Mouse (Mus musculus) myocyte (in vitro differentiated cells): ENCODE results near the gene Hibadh. TPM values are rescaled to one million over a fixed set of nuclear protein-coding genes. Genes with fewer than 3 reads are reported as not detected.
A peak's percentile ranks its signal among the peaks of the same experiment; 100 is the strongest.
"Not testable (repeated sequence)": the region's sequence is repeated elsewhere in the genome, so short reads cannot be mapped to it uniquely, and the experiment has no call there.

ENCODE experiments used
- H3K27me3 ChIP-seq: one replicate; pipeline ENCODE4 v1.6.1; 2011; ENCODE audit not compliant: control insufficient read depth, insufficient read depth, insufficient read length
- H3K36me3 ChIP-seq: one replicate; pipeline ENCODE4 v1.6.1; 2011; ENCODE audit not compliant: control insufficient read depth, insufficient read depth
- H3K4me2 ChIP-seq: one replicate; pipeline ENCODE4 v1.6.1; 2011; ENCODE audit warnings: low read depth, control low read depth
- H3K4me3 ChIP-seq: one replicate; pipeline ENCODE4 v1.5.1; 2011; ENCODE audit warnings: mild to moderate bottlenecking, control low read depth, moderate library complexity
- H3K79me2 ChIP-seq: one replicate; pipeline ENCODE4 v1.6.1; 2011; ENCODE audit not compliant: control insufficient read depth, insufficient read depth
- H3ac ChIP-seq: one replicate; pipeline ENCODE4 v1.6.1; 2011; ENCODE audit not compliant: control insufficient read depth, insufficient read length
- CEBPB ChIP-seq: IDR thresholded peaks from 2 replicates; pipeline ENCODE4 v1.6.1; 2011; ENCODE audit warnings: mild to moderate bottlenecking, moderate library complexity; ENCODE audit not compliant: poor library complexity, insufficient read depth, severe bottlenecking
- E2F4 ChIP-seq: IDR thresholded peaks from one replicate; pipeline ENCODE4 v1.6.1; 2011; ENCODE audit warnings: mild to moderate bottlenecking, control low read depth, moderate library complexity; ENCODE audit not compliant: insufficient read depth
- MAX ChIP-seq: IDR thresholded peaks from one replicate; pipeline ENCODE4 v1.6.1; 2011; ENCODE audit warnings: low read depth, mild to moderate bottlenecking, control low read depth
- MYOD1 ChIP-seq, 3 experiments: IDR thresholded peaks; one replicate each; pipeline ENCODE4 v1.6.1; 2011; ENCODE audit warnings: control low read depth in 2 of 3, low read depth in 2 of 3, mild to moderate bottlenecking in 2 of 3, moderate library complexity in 1 of 3; ENCODE audit not compliant: insufficient read length in 2 of 3, control insufficient read depth in 1 of 3
- MYOG ChIP-seq, 3 experiments: IDR thresholded peaks; one replicate each; pipeline ENCODE4 v1.6.1; 2011; ENCODE audit warnings: control low read depth in 2 of 3, low read depth in 2 of 3, mild to moderate bottlenecking in 2 of 3; ENCODE audit not compliant: insufficient read length in 2 of 3, control insufficient read depth in 1 of 3, insufficient read depth in 1 of 3
- POLR2A ChIP-seq: IDR thresholded peaks from one replicate; pipeline ENCODE4 v1.6.1; 2011; ENCODE audit warnings: low read depth, mild to moderate bottlenecking, control low read depth, moderate library complexity; ENCODE audit not compliant: insufficient read length
- POLR2AphosphoS2 ChIP-seq: IDR thresholded peaks from one replicate; pipeline ENCODE4 v1.6.1; 2011; ENCODE audit warnings: low read depth, control low read depth; ENCODE audit not compliant: insufficient read length
- REST ChIP-seq: IDR thresholded peaks from one replicate; pipeline ENCODE4 v1.6.1; 2011; ENCODE audit warnings: mild to moderate bottlenecking, control low read depth, moderate library complexity; ENCODE audit not compliant: insufficient read depth, insufficient read length
- SRF ChIP-seq: IDR thresholded peaks from one replicate; pipeline ENCODE4 v1.6.1; 2011; ENCODE audit warnings: low read depth; ENCODE audit not compliant: control insufficient read depth, insufficient read length
- TCF12 ChIP-seq: IDR thresholded peaks from one replicate; pipeline ENCODE4 v1.6.1; 2011; ENCODE audit warnings: mild to moderate bottlenecking, control low read depth; ENCODE audit not compliant: poor library complexity, insufficient read depth, severe bottlenecking
- TCF3 ChIP-seq: IDR thresholded peaks from one replicate; pipeline ENCODE4 v1.6.1; 2011; ENCODE audit warnings: low read depth, control low read depth; ENCODE audit not compliant: insufficient read length
- USF1 ChIP-seq: IDR thresholded peaks from one replicate; pipeline ENCODE4 v1.6.1; 2011; ENCODE audit warnings: low read depth, mild to moderate bottlenecking, control low read depth, moderate library complexity
- polyA plus RNA-seq: library from polyadenylated mRNA; unstranded; fragments of >200 nt; fragmentation: generic; extraction: Trizol; gene quantifications from one replicate; pipeline ENCODE4 v1.2.1, GENCODE M21; 2012; ENCODE audit warnings: missing spikeins

Hibadh gene
- polyA plus RNA-seq, 1 experiment, result 37.0 TPM

- H3ac ChIP-seq, result no peak overlapping the region
- no peak overlapping the region for H3K4me3 ChIP-seq
- H3K27me3 ChIP-seq, result no peaks in the 10 kb centered on the region
- no peaks in the 10 kb centered on the region for H3K79me2 ChIP-seq
- peak overlapping the region; percentile 64 for H3K4me2 ChIP-seq
- H3K36me3 ChIP-seq, result no peaks in the 10 kb centered on the region
- TF ChIP-seq TCF12 (no peak), USF1 (no peak), REST (no peak), MYOD1 (IDR thresholded peaks at IDR 0.05; ENCODE audit: control insufficient read depth in 1 of 3, insufficient read length in 2 of 3, low read depth in 2 of 3) (peak in 1 of 3 experiments; percentile 43), MYOG (IDR thresholded peaks at IDR 0.05; ENCODE audit: control insufficient read depth in 1 of 3, insufficient read depth in 1 of 3, insufficient read length in 2 of 3, low read depth in 2 of 3) (peak in 1 of 3 experiments; percentile 35)
Measured at GRCm38 (mm10) chr6:52680458-52681032, 40.4 kb upstream of the Hibadh start.

- TF ChIP-seq MAX (no peak), MYOG (IDR thresholded peaks at IDR 0.05; ENCODE audit: control insufficient read depth in 1 of 3, insufficient read depth in 1 of 3, insufficient read length in 2 of 3, low read depth in 2 of 3) (no peak), REST (no peak), MYOD1 (IDR thresholded peaks at IDR 0.05; ENCODE audit: control insufficient read depth in 1 of 3, insufficient read length in 2 of 3, low read depth in 2 of 3) (no peak), USF1 (no peak), TCF12 (no peak)
- Histone ChIP-seq H3K4me3 (no peak overlapping the region), H3K4me2 (no peak overlapping the region), H3K79me2 (no peaks in the 10 kb centered on the region), H3K36me3 (no peaks in the 10 kb centered on the region), H3ac (no peak overlapping the region), H3K27me3 (no peaks in the 10 kb centered on the region)
Measured at GRCm38 (mm10) chr6:52679565-52679964, 39.4 kb upstream of the Hibadh start.

- not testable (repeated sequence) for H3K36me3 ChIP-seq, H3ac ChIP-seq
Measured at GRCm38 (mm10) chr6:52677534-52677933, 37.3 kb upstream of the Hibadh start.

GRCm38 (mm10) chr6:52675222-52675921 is 35.2 kb upstream of the Hibadh start:
- H3K4me3 ChIP-seq, result no peak overlapping the region
- no peaks in the 10 kb centered on the region for H3K36me3 ChIP-seq
- H3K4me2 ChIP-seq, result peak overlapping the region; percentile 36
- H3ac ChIP-seq, result no peak overlapping the region
- no peaks in the 10 kb centered on the region for H3K79me2 ChIP-seq
- no peak for TF ChIP-seq MAX
- no peak for TF ChIP-seq MYOG (IDR thresholded peaks at IDR 0.05; ENCODE audit: control insufficient read depth in 1 of 3, insufficient read depth in 1 of 3, insufficient read length in 2 of 3, low read depth in 2 of 3)
- no peak for TF ChIP-seq POLR2AphosphoS2
- TF ChIP-seq CEBPB, result no peak
- no peak for TF ChIP-seq MYOD1 (IDR thresholded peaks at IDR 0.05; ENCODE audit: control insufficient read depth in 1 of 3, insufficient read length in 2 of 3, low read depth in 2 of 3)
- TF ChIP-seq USF1, result no peak
- no peak for TF ChIP-seq TCF3
- TF ChIP-seq REST, result no peak
- no peak for TF ChIP-seq E2F4
- no peak for TF ChIP-seq SRF
- TF ChIP-seq TCF12, result no peak
- TF ChIP-seq POLR2A, result no peak
- H3K27me3 ChIP-seq, result no peaks in the 10 kb centered on the region

More at GRCm38 (mm10) chr6:52677534-52677933, 37.3 kb upstream of the Hibadh start:
- H3K27me3 ChIP-seq, H3K4me3 ChIP-seq, H3K79me2 ChIP-seq, H3K4me2 ChIP-seq: not testable (repeated sequence)

GRCm38 (mm10) chr6:52674541-52674940 is 34.4 kb upstream of the Hibadh start:
- Histone ChIP-seq H3K4me2 (no peak overlapping the region), H3K4me3 (no peak overlapping the region), H3ac (no peak overlapping the region), H3K36me3 (no peaks in the 10 kb centered on the region), H3K79me2 (no peaks in the 10 kb centered on the region), H3K27me3 (no peaks in the 10 kb centered on the region)
- TF ChIP-seq SRF, result no peak
- TF ChIP-seq POLR2A, result no peak
- TF ChIP-seq TCF3, result no peak
- TF ChIP-seq MYOD1 (IDR thresholded peaks at IDR 0.05; ENCODE audit: control insufficient read depth in 1 of 3, insufficient read length in 2 of 3, low read depth in 2 of 3), result no peak
- no peak for TF ChIP-seq MAX
- TF ChIP-seq REST, result no peak
- no peak for TF ChIP-seq CEBPB
- TF ChIP-seq POLR2AphosphoS2, result no peak
- TF ChIP-seq USF1, result no peak
- TF ChIP-seq E2F4, result no peak
- TF ChIP-seq MYOG (IDR thresholded peaks at IDR 0.05; ENCODE audit: control insufficient read depth in 1 of 3, insufficient read depth in 1 of 3, insufficient read length in 2 of 3, low read depth in 2 of 3), result no peak
- TF ChIP-seq TCF12, result no peak
